Mouse (Mus musculus) thymus, adult 2 months (tissue): ENCODE results near the gene Gm47283.
"Not testable (repeated sequence)": the region's sequence is repeated elsewhere in the genome, so short reads cannot be mapped to it uniquely, and the experiment has no call there.

ENCODE experiments used
- CTCF ChIP-seq: fragments of 200-500 bp; IDR thresholded peaks from 2 replicates; pipeline ENCODE4 v1.5.1; 2012; ENCODE audit warnings: mild to moderate bottlenecking, control low read depth, low read length, moderate library complexity, borderline replicate concordance; ENCODE audit not compliant: control insufficient read depth, poor library complexity, insufficient read depth; ENCODE audit errors: extremely low read depth
- POLR2A ChIP-seq: fragments of 200-500 bp; IDR thresholded peaks from 2 replicates; pipeline ENCODE4 v1.6.1; 2012; ENCODE audit warnings: mild to moderate bottlenecking, low read length, control low read depth, moderate library complexity; ENCODE audit not compliant: control insufficient read depth, poor library complexity, insufficient read depth; ENCODE audit errors: extremely low read depth

DNA sequence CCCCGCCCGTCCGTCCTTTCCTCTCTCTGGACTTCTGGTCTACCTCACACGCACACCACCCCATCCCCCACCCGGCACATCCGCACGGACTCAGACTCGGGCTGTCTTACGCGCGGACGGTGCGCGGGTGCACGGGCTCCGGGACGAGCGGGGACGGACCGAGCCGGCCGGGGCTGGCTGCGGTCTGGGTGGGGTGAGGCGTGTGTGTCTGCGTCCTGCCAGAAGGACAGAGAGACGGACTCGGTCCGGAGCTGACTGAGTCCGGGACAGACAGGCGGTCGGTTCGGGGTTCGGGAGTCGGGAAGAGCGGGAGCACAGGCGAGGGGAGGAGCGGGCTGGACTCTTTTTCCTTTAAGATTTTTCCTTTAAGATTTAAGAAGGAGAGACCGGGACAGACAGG lies 43.5 kb upstream of the Gm47283 start:
- TF ChIP-seq CTCF, POLR2A: not testable (repeated sequence)
